Mouse (Mus musculus) lung, postnatal 10 days (tissue): ENCODE measurements at regions not wholly inside any gene's neighbourhood (a gene's known extent, or its start where the extent isn't known, plus 50 kb on each side); places are given as distances from the start of the nearest gene placed in this dataset.
"Not testable (repeated sequence)": the region's sequence is repeated elsewhere in the genome, so short reads cannot be mapped to it uniquely, and the experiment has no call there.

Source experiments
- DNase-seq: peaks from one replicate; pipeline ENCODE4 v3.0.0; 2021

DNA sequence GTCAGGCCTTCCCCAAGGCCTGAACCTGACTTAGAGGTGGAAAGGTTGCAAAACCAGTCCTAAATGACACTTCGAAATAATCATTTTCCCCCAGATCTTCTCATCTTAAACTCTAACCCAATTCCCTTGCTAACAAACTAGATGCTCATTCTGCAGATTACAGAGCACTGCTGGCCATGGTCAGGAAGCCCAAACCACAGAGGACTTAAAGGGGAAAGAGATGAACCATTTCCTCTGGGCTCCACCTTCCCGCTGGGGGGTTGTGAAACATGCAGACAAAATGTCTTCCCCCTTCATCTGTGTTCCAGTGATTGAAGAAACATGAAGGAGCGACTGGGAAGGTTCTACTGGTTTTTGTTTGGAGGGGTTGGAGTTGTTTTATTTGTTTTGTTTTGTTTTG, 181.4 kb downstream of the Dhx15 start:
- no peak for DNase-seq

DNA sequence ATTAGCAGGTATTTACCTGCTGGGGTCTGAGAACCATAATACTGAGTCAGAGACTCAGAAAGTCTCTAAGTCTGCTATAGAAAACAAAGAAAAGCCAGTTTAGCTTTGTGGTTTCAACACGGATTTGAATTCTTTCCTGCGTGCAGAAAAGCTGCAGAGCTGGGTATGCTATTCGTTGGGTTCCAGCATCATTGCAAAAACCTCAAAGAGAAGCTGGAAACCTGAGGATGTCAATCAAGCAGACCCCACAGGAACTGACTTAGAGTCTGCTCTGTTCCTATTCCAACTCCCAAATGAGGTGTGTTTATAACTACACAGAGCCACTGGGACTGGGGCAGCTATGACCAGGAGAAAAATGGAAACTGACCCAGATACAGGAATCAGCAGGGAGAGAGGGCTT, 183.5 kb downstream of the Dhx15 start:
- DNase-seq, result no peak

DNA sequence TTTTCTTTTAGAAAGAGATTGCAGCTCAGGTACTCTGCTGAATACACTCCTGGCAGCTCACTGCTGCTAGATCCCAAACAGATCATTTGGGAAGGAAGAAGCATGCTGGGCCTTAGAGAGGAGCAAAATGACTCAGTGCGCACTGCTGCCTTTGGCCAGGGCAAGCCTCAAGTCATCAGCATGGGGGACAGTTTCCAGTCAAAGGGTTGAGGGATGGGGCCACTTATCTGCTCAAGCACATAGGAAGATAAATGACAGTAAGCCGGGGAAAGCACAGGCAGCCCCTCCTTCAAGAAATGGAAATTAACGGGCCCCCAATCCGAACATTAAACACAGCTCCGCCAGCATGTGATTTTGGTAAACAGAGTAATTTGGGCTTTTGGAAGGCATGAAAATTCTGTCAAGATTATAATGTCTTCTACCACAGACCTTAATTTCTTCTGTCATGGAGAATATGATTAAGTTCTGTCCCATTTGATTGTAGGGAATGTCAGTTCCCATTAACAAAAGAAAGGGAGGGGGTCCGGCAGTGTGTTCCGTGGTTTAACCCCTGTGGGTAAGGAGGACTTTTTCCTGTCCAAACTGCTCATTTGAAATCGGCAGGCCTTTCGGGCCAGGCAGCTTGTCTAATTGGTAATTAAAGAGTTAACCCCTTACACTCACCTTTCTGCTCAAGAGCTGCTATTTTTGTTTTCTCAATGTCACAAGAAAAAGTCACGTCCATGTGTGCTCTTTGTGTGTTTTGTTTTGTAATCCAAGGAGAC, 199.3 kb downstream of the Dhx15 start:
- no peak for DNase-seq

DNA sequence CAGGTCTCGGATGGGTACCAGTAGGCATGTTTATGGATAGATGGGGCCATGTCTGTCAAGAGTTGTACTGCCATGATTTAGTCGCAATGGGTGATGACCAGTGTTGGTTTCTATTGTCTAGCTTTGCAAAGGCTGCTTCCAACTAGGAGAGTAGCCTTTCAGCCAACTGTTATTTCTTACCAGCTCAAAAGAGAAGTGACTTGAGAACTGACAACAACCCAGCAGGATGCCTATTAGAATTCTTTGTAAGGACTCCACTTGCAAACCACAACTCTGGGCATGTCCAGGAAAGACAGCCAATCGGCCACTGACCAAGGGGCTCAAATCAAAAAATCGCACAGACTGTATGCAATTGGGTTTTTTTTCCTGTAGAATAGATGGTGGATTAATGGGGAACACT, 200.9 kb downstream of the Dhx15 start:
- DNase-seq, result no peak

DNA sequence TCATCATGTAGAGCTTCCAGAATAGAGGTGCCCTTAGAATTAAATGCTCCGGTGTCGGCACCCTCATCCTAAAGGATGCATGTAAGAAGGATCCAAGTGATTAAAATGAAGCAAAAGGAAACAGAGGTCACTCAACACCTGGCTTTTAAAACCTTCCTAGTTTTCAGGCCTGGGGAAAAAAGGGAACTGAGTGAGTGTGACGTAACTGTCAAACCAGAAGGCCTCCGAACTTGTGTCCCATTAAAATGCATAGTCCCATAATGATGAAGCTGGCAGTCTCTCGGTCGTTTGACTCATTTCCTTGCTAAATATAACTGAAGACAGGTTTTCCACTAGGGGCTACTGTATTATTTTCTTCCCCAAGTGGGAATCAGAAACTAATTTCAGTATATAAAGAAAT, 201.4 kb downstream of the Dhx15 start:
- DNase-seq, result no peak

DNA sequence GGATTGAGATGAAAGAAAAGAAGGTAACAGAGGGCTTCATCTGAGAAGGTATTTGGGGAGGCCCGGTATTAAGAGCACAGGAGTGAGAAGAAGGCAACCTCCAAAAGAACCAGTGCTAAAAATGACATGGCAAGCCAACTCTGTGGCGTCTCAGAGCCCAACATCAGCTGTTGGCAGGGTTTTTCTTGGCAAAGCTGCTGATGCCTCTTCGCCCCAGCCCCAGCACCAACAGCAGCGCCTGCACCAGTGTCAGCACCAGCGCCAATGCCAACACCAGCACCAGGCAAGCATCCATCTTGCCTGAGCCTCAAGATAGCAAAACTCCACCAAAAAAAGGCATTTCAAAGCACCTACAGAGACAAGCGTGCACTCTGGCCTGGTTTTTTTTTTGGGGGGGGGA, 205.3 kb downstream of the Dhx15 start:
- DNase-seq, result peak; percentile 3

DNA sequence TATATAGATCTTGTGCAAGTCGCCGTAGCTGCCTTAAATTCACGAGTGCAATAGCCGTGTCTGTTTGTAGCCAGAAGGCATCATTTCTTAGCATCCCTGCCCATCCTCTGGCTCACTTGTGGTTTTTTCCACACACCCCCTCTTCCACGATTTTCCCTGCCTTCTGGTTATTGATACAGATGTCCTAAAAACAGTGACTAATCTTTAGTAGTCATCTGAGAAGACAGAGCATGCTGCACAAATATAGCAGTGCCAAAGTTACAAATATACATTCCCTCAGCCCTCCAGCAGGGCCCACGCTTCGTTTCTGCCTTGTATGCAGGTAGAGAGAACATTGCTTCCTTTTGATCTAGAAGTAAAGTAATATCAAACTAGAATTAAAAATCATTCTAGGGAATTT, 207.5 kb downstream of the Dhx15 start:
- DNase-seq, result no peak

DNA sequence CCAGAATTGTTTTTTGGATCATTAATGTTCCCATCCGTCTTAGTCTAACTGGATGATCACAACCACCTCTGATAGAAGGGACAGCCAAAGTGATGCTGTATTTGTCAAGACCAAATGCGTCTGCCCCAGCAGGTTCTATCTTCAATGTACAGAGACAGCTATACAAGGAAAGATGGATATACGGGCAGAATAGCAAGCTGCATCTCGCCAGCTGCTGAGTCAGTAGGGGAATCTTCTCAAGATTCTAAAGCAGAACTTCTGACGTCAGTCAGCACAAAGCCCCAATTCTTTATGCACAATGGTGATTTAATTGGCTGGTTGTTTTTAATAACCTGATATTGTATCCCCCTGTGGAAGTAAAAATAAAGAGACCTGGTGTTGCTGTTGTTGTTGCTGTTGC, 209.4 kb downstream of the Dhx15 start:
- DNase-seq, result no peak

DNA sequence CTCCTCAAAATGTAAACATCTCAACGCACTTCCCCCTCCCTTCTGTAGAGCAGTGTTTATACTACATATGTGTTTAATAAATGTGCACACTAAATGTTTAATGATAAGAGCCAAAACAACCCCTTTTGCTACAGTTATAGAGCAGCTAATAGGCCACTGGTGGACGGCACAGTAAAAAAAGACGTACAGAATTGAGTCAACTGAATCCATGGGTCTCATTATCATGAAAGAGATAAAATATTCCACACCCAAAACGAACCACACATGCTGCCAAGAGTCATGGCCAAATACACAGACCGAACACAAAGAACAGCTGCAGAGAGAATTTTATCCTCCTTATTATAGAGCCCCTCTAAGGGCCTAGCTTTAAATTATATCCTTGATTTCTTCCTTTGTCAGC, 237.8 kb downstream of the Dhx15 start:
- DNase-seq, result no peak

DNA sequence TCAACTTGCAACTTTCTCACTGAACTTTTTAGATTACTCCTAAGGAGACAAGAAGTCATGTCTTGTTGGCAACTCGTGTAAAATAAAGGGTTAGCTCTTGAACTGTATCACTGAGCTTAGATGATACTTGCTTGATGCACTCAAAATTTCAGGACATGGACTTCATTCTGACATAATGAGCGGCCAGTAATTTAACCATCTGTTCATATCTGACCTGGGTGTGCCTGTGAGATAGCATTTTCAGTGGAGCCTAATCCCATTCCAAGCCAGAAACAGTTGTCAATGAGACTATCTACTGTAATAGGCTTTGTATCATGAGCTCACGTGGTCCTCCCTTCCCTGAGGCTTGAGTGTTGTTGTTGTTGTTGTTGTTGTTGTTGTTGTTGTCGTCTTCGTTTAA, 240.3 kb downstream of the Dhx15 start:
- no peak for DNase-seq

DNA sequence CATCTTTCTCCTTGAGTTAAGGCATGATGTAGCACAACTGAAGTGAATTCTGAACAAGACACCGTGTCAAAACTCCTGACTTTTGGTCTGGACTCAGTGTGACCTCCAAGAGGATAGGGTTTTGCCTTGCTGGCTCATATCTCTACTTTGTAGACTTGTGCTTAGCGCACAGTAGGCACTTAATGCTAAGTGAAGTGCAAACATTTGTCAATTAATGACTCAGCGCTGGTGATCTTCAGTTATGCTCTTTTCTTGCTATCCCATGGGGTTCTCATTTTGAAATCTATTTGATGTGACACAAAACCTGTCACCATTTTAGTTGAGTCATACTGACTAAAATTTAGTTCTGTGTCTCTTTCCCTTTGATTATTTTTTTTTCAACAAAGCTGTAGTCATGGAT, 244.3 kb downstream of the Dhx15 start:
- DNase-seq, result no peak

DNA sequence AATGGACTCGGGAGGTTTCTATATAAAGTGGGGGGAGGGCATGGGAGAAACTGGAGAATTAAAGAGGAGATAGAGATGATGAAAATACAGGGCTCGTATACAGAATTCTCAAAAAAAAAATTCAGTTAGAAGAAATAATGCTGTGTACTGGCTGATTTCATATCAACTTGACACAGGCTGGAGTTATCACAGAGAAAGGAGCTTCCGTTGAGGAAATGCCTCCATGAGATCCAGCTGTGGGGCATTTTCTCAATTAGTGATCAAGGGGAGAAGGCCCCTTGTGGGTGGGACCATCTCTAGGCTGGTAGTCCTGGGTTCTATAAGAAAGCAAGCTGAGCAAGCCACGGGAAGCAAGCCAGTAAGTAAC, 248.4 kb downstream of the Dhx15 start:
- DNase-seq, result not testable (repeated sequence)

DNA sequence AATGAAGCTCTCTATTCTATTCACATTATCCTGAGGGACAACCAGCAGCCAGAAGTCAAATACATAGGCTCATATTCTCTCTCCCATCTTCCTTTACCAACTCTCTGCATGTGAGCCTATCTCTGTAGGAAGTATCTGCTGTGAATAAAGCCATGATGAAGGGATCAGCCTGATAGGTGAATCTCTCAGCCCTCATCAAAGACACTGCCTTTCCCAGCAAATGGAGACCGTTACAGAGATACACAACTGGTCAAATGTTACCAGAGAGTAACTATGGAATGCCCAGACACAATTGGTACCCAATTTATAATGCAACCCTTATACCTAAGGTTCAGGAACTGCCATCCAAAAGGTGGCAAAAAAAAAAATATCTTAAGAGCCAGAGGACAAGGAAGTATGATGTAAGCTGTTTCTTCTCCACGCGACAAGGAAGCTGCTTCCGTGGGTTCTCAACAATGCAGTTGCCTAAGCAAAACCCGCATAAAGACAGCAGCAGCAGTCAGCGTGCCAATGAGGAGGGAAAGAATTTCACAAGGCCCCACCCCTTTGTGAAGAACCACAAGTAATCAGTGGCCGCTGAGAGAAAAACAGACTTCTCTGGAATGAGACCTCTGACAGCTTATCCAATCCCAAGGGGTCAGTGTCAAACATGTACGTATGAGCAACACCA, 248.9 kb downstream of the Dhx15 start:
- DNase-seq, result peak; percentile 44

DNA sequence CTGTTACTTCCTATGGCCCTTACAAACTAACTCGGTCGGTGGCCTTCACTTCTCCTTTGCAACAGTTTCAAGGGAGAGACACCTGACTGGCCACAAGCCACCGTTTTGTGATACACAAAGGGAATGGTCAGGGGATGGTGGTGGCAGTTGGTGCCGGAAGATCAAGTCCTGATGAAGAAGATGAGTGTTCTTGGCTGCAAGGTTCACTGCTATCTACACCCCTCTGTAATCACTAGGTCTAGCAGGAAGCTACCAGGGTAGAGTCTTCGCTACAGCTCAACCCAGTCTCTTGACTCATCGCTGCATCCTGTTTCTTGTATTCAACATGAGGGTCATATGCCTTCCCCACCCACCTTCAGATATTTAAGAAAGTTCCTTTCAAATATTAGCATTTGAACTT, 251.5 kb downstream of the Dhx15 start:
- DNase-seq, result no peak

DNA sequence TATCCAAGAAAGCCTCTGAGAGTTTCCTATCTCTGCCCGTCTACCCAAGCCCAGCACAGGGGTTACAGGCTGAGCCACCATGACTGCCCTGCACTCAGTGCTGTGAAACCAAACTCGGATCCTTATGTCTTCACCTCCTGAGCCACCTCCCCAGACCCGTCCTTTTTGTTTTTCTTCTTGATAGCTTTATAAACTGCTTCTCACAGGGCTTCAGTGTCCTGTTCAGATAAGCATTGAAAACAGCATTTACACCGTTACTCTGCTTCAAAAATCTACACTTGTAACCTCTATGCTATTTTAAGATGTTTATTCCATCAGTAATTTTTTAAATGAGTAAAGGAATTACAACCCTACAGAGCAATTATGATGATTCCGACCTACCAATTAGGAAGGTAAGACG, 253.0 kb downstream of the Dhx15 start:
- no peak for DNase-seq

DNA sequence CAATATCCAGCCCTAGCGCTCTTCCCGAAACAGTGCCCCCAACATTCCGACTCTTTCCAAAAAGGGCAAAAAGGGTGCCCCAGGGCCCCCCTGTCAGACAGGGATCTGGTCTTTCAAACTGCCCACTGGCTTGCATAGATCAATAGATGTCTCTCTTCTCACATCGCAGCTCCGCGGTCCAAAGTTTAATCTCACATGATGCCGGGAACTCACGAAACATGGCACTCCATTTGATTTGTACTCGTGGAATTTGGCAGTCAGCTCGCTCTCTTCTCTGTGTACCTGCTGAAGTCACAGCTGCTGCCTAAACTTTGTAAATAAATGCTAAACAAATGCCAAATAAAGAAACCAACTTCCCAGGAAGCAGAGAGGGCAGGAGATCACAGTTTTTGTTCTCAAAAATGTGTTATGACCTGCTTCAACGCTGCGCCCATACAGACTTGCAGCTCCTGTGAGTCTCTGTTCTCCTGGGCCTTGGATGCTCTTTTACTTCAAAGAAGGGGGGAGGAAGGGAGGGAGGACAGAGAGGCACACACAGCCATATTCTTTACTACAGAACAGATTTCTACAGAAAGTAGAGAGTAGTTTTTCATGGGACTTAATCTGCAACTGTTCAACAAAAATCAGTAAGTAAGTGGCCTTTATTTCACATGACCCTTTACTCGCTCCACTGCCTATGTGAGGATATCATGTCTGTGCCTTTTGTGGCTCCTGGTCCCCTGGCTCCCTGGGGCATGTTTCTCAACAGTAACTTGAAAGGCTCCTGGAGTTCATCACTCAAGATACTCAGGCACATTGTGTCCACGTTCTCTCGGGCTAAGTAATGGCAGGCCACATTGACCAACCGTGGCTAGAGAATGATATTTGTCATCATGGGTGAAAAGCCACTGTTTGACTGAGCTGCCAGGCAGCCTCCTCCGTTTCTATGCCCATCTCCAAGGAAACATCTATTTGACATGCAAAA, 254.6 kb downstream of the Dhx15 start:
- DNase-seq, result no peak

DNA sequence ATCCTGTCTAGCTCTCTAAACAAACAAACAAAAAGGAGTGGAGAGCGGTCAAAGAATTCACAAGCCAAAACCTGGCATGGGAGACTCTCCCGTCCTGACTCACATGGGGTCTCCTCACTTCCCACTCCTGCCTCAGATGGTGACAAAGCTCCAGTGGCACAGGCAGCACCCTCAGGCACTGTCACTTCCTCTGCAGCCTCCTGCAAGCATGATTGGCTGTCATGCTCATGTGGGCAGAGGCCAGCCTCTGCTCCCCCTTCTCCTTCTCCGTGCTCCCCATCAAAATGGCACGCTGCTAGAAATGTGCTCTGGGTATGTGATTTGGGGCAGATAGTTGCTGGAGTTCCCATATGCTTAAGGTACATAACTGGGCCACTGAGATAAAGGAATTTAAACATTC, 255.4 kb downstream of the Dhx15 start:
- DNase-seq, result no peak

DNA sequence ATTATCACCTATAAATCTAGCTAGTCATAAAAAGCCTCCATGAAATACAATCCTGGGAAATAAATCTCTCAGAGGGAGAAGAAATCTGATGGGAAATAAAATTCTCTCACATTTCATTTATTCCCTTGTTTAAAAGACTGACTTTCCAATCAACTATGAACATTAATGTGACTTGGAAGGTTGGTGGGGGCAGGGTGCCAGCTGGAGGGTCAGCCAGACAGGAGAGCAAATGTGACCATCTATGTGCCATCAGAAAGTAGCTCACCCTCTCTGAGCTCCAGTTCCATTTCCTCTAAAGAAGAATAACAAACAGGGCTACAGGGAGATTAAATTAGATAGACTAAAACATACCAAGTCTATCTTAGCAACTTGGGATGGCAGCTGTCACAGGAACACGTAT, 257.0 kb downstream of the Dhx15 start:
- no peak for DNase-seq

DNA sequence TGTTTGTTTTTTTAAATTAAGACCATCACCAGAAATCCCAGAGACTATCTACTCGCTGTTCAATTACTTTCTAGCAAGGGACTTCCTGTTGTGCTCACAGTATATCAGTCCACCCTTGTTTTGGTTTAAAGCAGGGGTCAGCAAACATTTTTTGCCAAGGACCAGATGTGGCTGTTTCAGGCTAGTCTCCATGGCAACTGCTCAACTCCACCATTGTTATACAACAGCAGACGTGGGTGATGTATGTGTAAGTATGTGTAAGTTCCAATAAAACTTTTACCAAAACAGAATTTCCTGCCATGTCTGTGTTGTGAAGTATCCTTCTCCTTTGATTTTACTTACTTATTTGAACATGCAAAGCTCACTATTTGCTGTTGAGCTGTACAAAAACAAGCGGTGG, 259.9 kb downstream of the Dhx15 start:
- DNase-seq, result no peak

DNA sequence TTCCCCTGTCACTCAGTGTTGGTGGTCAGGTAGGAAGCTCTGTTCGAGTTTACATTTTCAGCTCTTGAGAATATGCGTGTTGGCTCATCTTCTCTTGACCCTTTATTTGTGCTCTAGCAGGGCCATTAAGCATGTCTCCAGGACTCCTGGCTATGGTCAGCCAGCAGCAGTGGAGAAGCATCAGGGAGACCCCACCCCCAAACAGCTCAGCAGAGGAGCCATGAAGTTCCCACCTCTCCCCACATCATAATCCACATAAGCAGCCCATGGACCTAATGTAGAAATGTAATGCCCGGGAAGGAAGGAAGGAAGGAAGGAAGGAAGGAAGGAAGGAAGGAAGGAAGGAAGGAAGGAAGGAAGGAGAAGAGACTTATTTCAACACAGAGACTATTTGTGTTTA, 261.5 kb downstream of the Dhx15 start:
- DNase-seq, result no peak

DNA sequence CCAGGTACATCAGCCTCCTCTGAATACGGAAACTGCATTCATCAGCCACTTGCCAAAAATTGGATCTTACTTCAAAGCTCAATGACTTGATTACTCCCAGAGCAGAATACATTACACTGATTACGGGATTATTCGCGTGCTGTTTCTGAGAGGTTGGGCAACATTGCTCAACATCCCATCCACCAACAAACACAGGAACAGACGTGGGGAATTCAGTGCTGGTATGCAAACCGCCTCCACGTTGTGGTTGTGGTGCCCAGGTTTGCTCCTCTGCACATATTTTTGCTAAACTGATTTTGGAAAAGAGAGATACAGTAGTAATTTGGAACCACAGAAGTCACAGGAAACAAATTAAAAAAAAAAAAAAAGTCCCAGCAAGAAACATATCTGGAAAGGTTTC, 266.9 kb downstream of the Dhx15 start:
- DNase-seq, result no peak

DNA sequence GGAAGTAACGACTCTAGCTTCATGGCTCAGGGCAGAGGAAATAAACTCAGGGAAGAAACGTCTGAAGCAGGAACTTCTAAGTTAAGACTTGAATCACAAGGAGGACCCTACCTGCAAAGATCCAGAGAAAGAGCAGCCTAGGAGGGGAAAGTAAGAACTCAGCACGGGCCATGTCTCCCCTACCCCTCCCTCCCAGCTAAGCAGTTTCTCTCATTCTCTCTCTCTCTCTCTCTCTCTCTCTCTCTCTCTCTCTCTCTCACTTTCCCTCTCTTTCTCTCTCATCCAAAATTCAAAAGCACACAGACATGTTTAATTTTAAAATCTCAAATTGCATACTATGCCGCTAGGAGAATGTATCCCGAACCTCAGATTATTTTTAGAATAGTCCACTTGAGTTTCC, 267.3 kb downstream of the Dhx15 start:
- DNase-seq, result no peak

DNA sequence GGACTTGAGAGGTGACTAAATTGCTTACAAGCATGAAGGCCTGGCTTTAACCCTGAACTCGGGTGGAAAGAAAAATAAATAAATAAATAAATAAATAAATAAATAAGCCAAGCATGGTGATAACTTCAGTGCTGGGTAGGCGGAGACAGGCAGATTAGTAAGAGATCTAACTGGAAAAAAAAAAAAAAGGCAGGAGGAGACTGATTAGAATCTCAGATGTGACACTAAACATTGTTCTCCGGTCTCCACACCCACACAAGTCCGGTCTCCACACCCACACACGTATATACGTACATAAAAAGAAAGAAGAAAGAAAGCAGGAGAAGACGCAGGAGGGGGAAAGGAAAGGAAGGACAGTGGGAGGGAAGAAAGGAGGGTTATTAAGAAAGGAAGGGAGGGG, 267.8 kb downstream of the Dhx15 start:
- no peak for DNase-seq
